Mouse (Mus musculus) cerebellum, adult 2 months (tissue): Measurements from ENCODE around the gene Fbxl5.

Source experiments
- CTCF ChIP-seq: fragments of 200-500 bp; IDR thresholded peaks from 2 replicates; pipeline ENCODE4 v1.5.1; 2011; ENCODE audit warnings: low read depth, mild to moderate bottlenecking, control low read depth, low read length, moderate library complexity, borderline replicate concordance; ENCODE audit not compliant: insufficient read depth
- POLR2A ChIP-seq: fragments of 200-500 bp; IDR thresholded peaks from 2 replicates; pipeline ENCODE4 v1.6.1; 2011; ENCODE audit warnings: low read length, control low read depth, borderline replicate concordance; ENCODE audit not compliant: insufficient read depth

DNA sequence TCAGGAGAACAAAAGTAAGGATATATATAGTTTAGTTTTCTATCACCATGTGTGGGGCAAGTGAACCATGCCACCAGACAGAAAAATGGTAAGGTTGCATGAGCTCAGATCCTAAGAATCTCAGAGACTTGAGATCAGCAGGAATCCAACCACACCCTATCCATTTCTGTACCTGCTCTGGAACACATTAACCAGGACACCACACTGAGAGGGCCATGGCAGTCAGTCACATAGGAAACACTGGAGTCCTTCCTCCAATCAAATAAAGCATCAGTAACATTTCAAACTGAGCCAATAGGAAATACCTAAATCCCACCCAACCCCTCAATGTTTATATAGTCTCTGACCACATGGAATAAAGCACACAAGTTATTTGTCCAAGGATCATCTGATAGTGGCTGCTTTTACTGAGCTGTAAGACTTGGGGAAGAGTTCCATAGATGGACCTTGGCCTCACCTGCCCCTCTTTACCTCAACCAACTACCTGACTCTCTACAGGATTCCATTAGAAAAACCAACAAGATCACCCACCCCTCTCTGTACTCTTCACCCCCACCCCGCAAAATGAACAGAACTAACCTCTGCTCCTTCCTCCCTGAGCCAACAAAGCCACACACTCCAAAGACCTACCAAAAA is 10.9 kb downstream of the Fbxl5 start:
- TF ChIP-seq POLR2A (no peak), CTCF (no peak)
